ENCODE assay signal across 7 mouse cellular contexts in the genomic region with DNA sequence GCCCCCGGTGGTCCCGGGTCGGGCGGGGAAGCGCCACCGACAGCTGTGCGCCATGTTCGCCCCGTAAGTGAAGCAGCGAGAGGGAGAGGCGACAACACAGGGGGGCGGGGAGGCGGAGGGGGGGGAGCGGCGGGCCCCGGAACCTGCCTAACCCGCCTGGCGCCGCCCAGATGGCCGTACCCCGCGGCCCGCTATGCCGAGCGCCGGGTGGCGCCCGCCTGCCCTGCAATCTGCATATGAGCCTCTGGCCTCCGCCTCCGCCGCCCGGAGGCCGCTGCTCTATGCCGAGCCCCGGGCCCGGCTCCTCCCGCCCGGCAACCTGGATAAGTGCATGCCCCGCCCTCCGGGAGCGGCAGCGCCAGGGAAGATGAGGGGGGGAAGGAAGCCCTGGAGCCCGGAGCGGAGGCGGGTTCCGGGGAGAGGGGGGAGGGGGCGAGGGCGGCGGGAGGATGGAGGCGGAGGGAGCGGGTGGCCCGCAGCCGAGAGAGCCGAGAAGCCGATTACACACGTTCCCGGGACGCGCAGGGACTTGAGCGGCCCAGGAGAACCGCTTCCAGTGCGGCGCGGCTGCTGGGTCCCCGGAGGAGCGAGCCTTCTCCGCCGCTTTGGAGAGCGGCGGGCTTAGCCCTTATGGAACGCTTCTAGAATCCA. TPM values are rescaled to one million over a fixed set of nuclear protein-coding genes. Genes with fewer than 3 reads are reported as not detected.
DNase-seq lines count a peak whose midpoint lies in the region; ATAC-seq and TF ChIP-seq lines count a peak whose summit lies in the region.

A gene (minus strand): TSS at position 76 of the 651 bp plus-strand sequence.

- peak within 1 kb of the TSS; percentile 82 for H3K4me3 ChIP-seq in embryonic facial prominence, embryonic 10.5 days
- peak within 1 kb of the TSS; percentile 88 for H3K4me3 ChIP-seq in intestine, postnatal 0 days (ENCODE audit: low read depth, low read length)
- H3K4me3 ChIP-seq in limb, embryonic 10.5 days = peak within 1 kb of the TSS; percentile 98
- H3K4me3 ChIP-seq in midbrain, embryonic 13.5 days (replicated peaks) = peak within 1 kb of the TSS; percentile 98

- H3K36me3 ChIP-seq in embryonic facial prominence, embryonic 10.5 days (replicated peaks) = peaks cover 16% of the 10 kb centered on the region
- no peaks in the 10 kb centered on the region for H3K36me3 ChIP-seq in intestine, postnatal 0 days (ENCODE audit: control insufficient read depth, insufficient read depth)
- peaks cover 13% of the 10 kb centered on the region for H3K36me3 ChIP-seq in limb, embryonic 10.5 days
- no peaks in the 10 kb centered on the region for H3K36me3 ChIP-seq in midbrain, embryonic 13.5 days

- peak; percentile 100 for DNase-seq in adrenal gland, postnatal 10 days
- DNase-seq in embryonic facial prominence, embryonic 10.5 days (ENCODE audit: low spot score) = peak; percentile 98
- DNase-seq in gonadal fat pad, adult 2 months (ENCODE audit: low read depth) = no peak
- peak; percentile 99 for DNase-seq in limb, embryonic 10.5 days (ENCODE audit: low spot score)
- peak; percentile 95 for DNase-seq in spleen, adult 12 weeks (ENCODE audit: low spot score)

- TF ChIP-seq CTCF in intestine, postnatal 0 days (IDR thresholded peaks at IDR 0.05; ENCODE audit: low read depth) = 0 out of 2 replicates have a peak, but pooled peaks have one; percentile 1

- under 1% methylated on average over 70 of the region's 71 CpGs for WGBS in embryonic facial prominence, embryonic 10.5 days
- under 1% methylated on average over 55 of the region's 71 CpGs for WGBS in intestine, postnatal 0 days
- under 1% methylated on average over 52 of the region's 71 CpGs for WGBS in limb, embryonic 10.5 days
- WGBS in midbrain, embryonic 13.5 days = under 1% methylated on average over 47 of the region's 71 CpGs

- no peaks in the 10 kb centered on the region for H3K9me3 ChIP-seq in embryonic facial prominence, embryonic 10.5 days
- H3K9me3 ChIP-seq in intestine, postnatal 0 days (ENCODE audit: control insufficient read depth) = no peaks in the 10 kb centered on the region
- no peaks in the 10 kb centered on the region for H3K9me3 ChIP-seq in limb, embryonic 10.5 days (replicated peaks)
- H3K9me3 ChIP-seq in midbrain, embryonic 13.5 days = no peaks in the 10 kb centered on the region

- peak within 1 kb of the TSS; percentile 97 for H3K27ac ChIP-seq in embryonic facial prominence, embryonic 10.5 days (replicated peaks)
- peak within 1 kb of the TSS; percentile 86 for H3K27ac ChIP-seq in intestine, postnatal 0 days (ENCODE audit: low read depth, low read length)
- peak within 1 kb of the TSS; percentile 98 for H3K27ac ChIP-seq in limb, embryonic 10.5 days
- peak within 1 kb of the TSS; percentile 100 for H3K27ac ChIP-seq in midbrain, embryonic 13.5 days

- peaks cover 47% of the 10 kb centered on the region for H3K4me1 ChIP-seq in embryonic facial prominence, embryonic 10.5 days
- 0 out of 2 replicates have a peak, but pooled peaks cover 14% of the 10 kb centered on the region for H3K4me1 ChIP-seq in intestine, postnatal 0 days (replicated peaks; ENCODE audit: control insufficient read depth, insufficient read depth, low read length)
- peaks cover 46% of the 10 kb centered on the region for H3K4me1 ChIP-seq in limb, embryonic 10.5 days
- H3K4me1 ChIP-seq in midbrain, embryonic 13.5 days (replicated peaks) = peaks cover 41% of the 10 kb centered on the region

- peak within 1 kb of the TSS; percentile 87 for H3K9ac ChIP-seq in intestine, postnatal 0 days (ENCODE audit: low read depth, low read length)
- H3K9ac ChIP-seq in midbrain, embryonic 13.5 days (replicated peaks) = peak within 1 kb of the TSS; percentile 98

- peak within 1 kb of the TSS; percentile 98 for H3K4me2 ChIP-seq in intestine, postnatal 0 days (replicated peaks; ENCODE audit: low read depth)
- H3K4me2 ChIP-seq in midbrain, embryonic 13.5 days (replicated peaks) = peak within 1 kb of the TSS; percentile 98

- H3K27me3 ChIP-seq in embryonic facial prominence, embryonic 10.5 days (replicated peaks; ENCODE audit: low read depth, poor library complexity, severe bottlenecking) = no peaks in the 10 kb centered on the region
- 0 out of 2 replicates have a peak, but pooled peaks cover 5% of the 10 kb centered on the region for H3K27me3 ChIP-seq in intestine, postnatal 0 days (replicated peaks; ENCODE audit: control insufficient read depth, insufficient read depth, low read length)
- no peaks in the 10 kb centered on the region for H3K27me3 ChIP-seq in limb, embryonic 10.5 days (ENCODE audit: low read depth, poor library complexity, severe bottlenecking)
- no peaks in the 10 kb centered on the region for H3K27me3 ChIP-seq in midbrain, embryonic 13.5 days

- peak; percentile 82 for ATAC-seq in intestine, postnatal 0 days
- peak; percentile 71 for ATAC-seq in midbrain, embryonic 13.5 days

RNA-seq across cellular contexts. Expression of the gene that starts here (rescaled TPM):
- total RNA-seq in adrenal gland, postnatal 10 days (2021) = 10 to 100 TPM; 21.4 to 34.8 TPM
- polyA plus RNA-seq in embryonic facial prominence, embryonic 10.5 days (2016; fragmentation: Nextera tagmentation; extraction: Ambion mirVana) = 14.1 and 14.9 TPM in 2 replicates
- 12.9 and 19.1 TPM in 2 replicates for polyA plus RNA-seq in gonadal fat pad, adult 2 months (2012; rRNA removed)
- polyA plus RNA-seq in intestine, postnatal 0 days (2015; fragmentation: Nextera tagmentation; extraction: Ambion mirVana) = 2.9 and 3.4 TPM in 2 replicates
- 13.7 and 14.1 TPM in 2 replicates for polyA plus RNA-seq in limb, embryonic 10.5 days (2016; fragmentation: Nextera tagmentation; extraction: Ambion mirVana)
- polyA plus RNA-seq in midbrain, embryonic 13.5 days (2015; fragmentation: Nextera tagmentation; extraction: Ambion mirVana) = 21.4 and 24.7 TPM in 2 replicates
